Mouse (Mus musculus) heart, adult 8-10 months (tissue): ENCODE data around the gene Clcf1. TPM values are rescaled to one million over a fixed set of nuclear protein-coding genes. Genes with fewer than 3 reads are reported as not detected.
A peak's percentile ranks its signal among the peaks of the same experiment; 100 is the strongest.

Source experiments
- DNase-seq: peaks from one replicate; pipeline ENCODE4 v3.0.0; 2022; ENCODE audit warnings: low spot score
- total RNA-seq, 4 experiments: library from RNA; stranded (reverse); gene quantifications; 2 replicates each; pipeline ENCODE4 v1.2.4; 2022

Gene Clcf1
- total RNA-seq, 4 experiments from 2014 or later: 0.57 to 1.6 (median 1.0) TPM

GRCm38 (mm10) chr19:4192251-4192985, 21.6 kb upstream of the Clcf1 start:
- no peak for DNase-seq

GRCm38 (mm10) chr19:4193129-4193528, 20.9 kb upstream of the Clcf1 start:
- no peak for DNase-seq

DNA sequence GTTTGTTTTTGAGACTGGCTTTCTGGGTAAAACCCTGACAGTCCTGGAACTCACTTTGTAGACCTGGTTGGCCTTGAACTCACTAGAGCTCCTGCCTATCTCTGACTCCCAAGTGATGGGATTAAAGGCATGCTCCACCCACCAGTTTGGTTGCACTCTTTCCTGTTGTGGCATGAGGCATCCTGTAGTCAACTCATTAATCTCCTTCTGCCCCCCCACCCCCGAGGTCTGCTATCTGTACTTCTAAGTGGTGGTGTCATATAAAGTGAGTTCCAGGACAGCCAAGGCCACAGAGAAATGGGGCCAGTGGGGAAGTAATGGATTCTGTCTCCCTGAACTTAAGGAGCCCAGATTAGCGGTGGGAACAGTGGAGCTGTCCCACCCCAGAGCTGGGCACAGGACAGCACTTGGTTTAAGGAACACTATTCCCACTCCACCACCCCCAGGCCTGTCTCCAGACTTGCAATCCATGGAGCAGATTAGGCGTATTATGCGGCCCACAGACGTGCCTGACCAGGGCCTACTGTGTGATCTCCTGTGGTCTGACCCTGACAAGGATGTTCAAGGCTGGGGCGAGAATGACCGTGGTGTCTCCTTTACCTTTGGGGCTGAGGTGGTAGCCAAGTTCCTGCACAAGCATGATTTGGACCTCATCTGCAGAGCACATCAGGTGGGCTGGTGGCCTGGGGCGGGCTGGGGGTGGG, 19.9 kb upstream of the Clcf1 start:
- no peak for DNase-seq

DNA sequence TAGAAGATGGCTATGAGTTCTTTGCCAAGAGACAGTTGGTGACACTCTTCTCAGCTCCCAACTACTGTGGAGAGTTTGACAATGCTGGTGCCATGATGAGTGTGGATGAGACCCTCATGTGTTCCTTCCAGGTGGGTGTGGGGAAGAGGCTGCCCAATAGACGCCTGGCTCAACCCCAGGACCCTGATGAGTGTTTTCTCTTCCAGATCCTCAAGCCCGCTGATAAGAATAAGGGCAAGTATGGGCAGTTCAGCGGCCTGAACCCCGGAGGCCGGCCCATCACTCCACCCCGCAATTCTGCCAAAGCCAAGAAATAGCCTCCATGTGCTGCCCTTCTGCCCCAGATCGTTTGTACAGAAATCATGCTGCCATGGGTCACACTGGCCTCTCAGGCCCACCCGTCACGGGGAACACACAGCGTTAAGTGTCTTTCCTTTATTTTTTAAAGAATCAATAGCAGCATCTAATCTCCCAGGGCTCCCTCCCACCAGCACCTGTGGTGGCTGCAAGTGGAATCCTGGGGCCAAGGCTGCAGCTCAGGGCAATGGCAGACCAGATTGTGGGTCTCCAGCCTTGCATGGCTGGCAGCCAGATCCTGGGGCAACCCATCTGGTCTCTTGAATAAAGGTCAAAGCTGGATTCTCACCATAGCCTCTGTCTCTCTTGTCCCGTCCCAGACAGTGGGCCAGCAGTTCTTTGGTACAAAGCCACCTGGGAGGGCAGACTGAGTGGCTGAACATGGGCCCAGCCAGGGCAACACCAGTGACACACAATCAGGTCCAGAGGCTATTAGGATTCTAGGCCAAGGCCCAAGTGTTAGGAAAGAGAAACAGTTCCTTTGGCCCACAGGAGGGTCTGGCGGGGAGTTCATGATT, 19.0 kb upstream of the Clcf1 start:
- no peak for DNase-seq

DNA sequence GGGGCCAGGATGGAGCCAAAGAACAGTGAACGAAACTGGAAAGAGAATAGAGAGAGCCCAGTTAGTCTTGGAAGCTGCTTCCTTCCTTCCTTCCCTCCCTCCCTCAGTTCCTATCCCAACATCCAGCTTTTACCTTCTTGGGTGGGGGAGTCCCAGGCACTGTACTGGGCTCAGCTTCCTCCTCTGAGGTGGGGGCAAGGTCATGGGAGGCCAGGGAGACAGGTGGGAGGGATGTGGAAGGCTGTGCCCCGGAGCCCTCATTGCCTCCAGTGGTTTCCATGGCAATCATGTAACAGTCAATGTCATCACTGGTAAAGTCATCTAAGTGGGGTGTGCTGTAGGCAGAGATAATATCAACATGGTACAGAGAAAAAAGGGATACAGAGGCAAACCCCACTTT, 18.0 kb upstream of the Clcf1 start:
- no peak for DNase-seq

- no peak for DNase-seq
Observed at GRCm38 (mm10) chr19:4196548-4196947, 17.5 kb upstream of the Clcf1 start.

GRCm38 (mm10) chr19:4197180-4197579, 16.9 kb upstream of the Clcf1 start:
- no peak for DNase-seq

- peak; percentile 97 for DNase-seq
Observed at GRCm38 (mm10) chr19:4201291-4201909, 12.6 kb upstream of the Clcf1 start, which contains the start of gene Rad9a. Gene Rad9a, minus strand, starts transcription at chr19:4201662.

DNA sequence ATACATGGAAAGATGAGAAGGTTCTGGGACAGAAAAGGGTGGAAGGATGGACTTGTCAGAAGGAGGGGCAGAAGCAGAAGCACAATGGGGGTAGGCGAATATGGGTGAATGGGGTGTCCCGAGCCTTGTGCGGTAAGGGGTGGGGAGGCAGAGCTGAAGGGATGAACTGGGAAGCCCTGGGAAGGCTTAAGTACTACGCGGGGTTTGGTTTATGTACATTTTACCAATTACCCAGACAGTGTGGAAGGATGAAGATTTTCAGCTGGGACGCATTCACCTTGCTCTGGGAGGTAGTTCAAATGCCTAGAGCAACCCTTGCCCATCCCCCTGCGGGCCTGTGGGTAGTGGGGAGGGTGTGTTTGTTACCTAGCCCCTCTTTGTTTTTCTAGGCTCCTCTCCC, 11.9 kb upstream of the Clcf1 start:
- DNase-seq: no peak

GRCm38 (mm10) chr19:4203148-4203547, 10.9 kb upstream of the Clcf1 start:
- DNase-seq: no peak

- DNase-seq: no peak
Observed at GRCm38 (mm10) chr19:4203604-4204326, 10.3 kb upstream of the Clcf1 start.

DNA sequence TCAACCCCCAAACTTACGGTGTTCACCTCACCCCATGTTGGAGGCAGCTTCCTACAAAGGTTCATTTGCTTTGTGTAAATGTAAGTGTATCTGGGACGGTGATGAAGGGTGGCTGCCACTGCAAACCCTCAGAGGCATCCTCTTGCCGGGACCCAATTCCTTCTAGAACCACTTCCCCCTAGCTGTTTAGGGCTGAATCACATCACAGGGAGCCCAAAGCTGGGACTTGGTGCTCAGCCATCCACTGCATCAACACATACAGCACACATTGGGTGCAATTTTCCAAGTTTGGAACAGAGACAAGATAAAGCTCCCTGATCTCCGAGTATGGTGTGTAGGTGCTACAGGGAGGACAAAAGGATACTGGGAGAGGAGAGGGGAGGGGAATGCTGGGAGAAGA, 9.1 kb upstream of the Clcf1 start:
- no peak for DNase-seq

DNA sequence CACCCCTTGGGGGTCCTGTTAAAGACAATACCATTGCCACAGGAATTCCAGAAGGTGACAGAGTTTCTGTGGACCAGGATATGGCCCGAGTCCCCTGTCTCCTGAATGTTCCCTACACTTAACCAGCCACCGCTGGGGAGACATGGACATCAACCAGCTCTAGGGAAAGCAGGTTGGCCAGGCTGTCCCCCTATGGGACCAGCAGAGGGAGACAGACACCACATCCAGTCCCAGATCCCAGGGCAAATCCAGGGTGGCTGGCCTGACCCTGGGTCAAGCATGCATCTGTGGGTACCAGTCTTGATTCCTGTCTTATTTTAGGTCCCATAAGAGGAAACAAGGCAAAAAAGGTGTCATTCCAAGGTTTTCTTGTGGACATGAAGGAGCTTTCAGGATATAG, 7.1 kb upstream of the Clcf1 start:
- peak; percentile 78 for DNase-seq

- DNase-seq: no peak
Observed at GRCm38 (mm10) chr19:4208563-4208962, 5.5 kb upstream of the Clcf1 start.

GRCm38 (mm10) chr19:4211891-4212588, 2.0 kb upstream of the Clcf1 start:
- DNase-seq: no peak

- no peak for DNase-seq
Observed at GRCm38 (mm10) chr19:4213524-4213974, 489 bp upstream of the Clcf1 start.

- DNase-seq: no peak
Observed at GRCm38 (mm10) chr19:4214771-4215450, 873 bp downstream of the Clcf1 start.

DNA sequence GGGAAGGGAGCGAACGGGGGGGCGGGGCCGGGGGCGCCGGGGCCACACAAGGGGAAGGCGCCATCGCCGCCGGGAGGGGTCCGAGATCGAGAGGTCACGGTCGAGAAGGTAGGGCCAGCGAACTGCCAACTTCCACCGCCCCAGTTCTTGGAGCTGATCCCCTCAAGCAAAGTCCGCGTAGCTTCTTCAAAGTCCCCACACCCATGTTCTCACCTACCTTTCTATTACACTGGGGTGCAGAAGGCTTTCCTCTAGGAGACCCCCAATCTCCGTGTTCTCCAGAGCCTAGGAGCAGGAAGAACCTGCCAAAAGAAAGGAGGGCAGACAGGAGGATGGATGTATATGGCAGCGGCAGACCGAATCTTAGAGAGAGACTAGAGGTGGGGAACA, 1.4 kb downstream of the Clcf1 start:
- DNase-seq: no peak

DNA sequence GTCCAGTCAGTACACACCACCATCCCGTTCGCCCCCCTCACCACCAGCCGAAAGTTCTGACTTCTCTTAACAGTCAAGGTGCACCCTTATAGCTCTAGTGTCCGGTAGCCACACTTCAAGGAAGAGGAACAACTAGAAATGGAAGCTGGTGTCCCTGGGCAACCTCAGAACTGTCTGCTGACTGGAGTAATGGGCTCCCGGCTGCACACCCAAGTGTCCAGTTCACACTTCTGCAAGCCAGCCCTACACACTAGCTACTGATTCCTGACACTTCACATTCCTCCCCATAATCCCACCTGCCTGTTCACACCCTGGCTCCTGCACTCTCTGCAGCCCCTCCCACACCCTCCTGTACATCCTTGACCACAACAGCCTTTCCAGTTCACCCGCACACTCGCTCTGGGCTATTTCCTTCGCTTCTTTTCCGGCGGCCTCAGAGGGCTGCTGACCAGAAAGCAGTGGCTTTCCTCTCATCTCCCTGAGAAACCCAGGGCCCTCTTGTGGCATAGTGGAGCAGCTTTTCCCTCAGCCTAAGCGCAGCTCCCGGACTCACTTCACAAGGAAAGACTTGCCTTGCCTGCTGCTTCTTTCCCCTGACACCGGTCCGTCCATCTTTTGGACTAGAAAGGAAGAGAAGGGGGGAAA, 2.1 kb downstream of the Clcf1 start:
- DNase-seq: no peak
